Mouse (Mus musculus) layer of hippocampus, postnatal 25 days (tissue): ENCODE results near the gene Chrne. TPM values are rescaled to one million over a fixed set of nuclear protein-coding genes. Genes with fewer than 3 reads are reported as not detected.

Experiments
- DNase-seq, 2 experiments: peaks; one replicate each; pipeline ENCODE4 v3.0.0; 2022; ENCODE audit warnings: mixed read lengths in 2 of 2, low spot score in 1 of 2; ENCODE audit errors: extremely low spot score in 1 of 2
- total RNA-seq, 2 experiments: library from RNA; stranded (reverse); gene quantifications; 2 replicates each; pipeline ENCODE4 v1.2.3; 2021

Gene Chrne
- under 1 TPM in 1 of 2 experiments, not detected in 1; 0.44 TPM for total RNA-seq

DNA sequence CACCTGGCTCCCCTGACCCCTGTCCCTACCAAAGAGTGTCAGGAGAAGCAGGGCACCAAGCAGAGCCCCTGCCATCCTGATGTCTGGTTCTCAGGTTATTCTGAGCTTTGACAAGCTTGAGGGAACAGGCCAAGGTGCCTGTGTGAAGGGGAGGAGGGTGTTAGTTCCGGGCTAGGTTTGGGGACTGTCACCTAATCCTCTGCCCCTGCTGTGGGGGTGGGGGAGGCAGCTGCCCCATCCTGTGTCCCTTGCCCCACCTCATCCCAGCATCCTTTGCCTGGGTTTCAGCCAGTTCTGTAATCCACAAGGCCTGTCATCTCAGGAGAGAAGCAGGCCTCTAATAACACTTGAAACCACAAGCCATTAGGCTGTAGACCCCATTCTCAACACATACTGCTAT lies at the start of gene Chrne:
Chrne (minus strand) TSS at position 116 of the 400 bp plus-strand sequence.
- no peak for DNase-seq

DNA sequence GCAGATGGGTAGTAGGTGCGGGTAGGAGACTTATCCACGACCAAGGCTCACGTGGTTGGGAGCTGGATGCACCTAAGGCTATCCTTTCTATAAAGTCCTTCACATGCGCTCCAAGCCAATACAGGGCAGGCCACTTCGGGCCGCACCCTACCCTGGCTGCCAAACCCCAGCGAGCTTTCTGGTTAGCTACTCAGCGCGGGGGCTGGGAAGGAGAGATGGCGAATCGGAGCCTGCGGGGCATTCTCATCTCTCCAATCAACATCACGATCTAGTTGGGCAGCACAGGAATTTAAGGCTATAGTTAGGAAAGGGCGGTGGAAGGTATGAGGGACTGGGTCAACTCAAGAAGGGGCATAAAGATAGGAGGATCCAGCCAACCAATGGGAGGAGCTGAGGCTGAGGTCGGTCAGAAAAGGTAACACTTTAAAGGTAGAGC lies 49.3 kb upstream of the Chrne start:
- no peak for DNase-seq

DNA sequence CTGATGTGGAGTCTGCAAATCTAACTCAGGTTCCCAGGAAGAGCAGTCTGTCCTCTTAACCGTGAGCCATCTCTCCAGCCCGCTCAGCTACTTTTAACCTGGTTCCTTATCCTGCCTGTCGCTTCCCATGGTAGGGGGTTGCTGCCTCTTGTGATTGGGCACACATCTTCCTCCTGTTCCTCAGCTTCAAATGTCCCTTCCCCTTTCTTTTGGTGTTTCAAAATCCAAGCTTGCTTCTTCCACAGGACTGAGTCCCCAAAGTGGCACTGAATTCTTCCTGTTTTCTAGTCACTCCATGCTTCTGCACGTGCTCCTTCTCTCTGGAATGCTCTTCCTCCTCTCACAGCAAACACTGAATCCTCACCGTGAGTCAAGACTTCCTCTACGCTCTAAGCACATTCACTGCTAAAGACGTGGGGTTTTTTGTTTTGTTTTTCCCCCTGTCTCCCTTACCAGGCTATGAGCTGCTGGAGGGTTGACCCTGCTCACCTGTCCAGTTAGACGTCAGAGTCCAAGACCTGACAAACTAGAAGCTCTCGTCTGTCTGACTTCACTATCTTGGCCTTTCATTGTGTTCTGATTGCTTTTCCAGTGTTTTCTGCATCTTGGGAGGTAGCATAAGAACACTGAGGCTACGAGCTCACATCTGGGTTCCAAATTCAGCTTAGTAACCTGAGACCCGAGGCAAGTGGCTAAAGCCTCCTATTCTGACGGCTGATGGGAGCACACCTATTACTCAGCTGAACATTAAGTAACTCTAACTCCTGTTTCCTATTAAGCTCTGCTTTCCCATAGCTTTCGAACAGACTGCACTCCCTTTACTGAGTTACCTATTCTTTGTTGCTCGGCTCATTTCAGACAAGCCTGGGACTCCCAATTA lies 48.5 kb upstream of the Chrne start:
- DNase-seq: no peak

DNA sequence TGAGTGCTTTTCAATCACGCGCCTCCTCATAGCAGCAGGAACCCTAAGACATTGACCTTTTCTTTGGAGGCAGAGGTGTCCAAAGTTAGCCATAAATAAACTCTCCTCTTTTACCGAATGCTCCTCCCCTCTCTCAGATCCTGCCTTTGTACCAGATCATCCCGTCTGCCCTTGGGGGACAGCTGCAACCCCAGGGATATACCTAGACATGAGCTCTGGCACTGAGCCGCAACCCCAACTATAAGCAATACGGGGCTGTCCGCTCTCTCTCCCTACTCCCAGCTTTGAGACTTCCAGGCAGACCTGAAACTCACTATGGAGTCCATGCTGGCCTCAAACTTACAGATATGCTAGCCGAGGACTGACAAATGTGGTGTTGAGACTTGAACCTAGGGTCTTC lies 47.7 kb upstream of the Chrne start:
- no peak for DNase-seq

DNA sequence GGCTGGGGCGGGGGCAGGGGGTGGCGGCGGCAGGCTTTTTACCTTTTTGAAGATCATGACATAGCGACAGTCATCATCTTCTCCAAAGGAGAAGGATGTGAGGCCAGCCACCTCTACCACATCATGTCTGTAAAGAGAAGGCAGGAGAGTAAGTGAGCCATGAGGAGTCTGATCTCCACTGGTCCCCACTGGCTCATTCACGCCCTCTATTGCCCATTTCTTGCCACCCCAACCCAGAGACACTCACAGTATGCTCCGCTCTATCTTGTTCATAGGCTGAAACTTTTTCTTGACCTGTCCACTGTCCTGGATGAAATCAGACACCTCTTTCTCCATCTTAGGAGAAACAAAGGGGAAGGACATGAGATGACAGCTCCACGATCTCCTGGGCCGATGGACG lies 45.7 kb upstream of the Chrne start:
- DNase-seq: no peak

DNA sequence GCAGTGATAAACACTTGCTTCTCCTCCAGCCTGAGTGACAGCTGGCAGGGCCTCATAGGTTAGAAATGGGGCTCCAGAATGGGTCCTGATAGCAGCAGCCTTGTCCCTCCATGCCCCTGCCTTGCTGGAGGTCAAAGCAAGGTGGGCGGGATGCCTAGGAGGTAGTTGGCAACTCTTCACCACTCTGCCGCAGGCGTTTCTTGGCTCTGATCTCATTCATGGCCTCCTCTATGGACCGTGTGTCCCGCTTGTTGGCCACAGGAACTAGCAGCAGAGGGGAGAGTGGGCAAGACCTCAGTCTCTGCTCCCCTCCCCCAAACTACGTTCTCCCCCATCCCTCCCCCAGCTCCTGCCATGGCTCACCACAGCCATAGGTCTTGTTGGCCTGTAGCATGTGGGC lies 44.9 kb upstream of the Chrne start:
- no peak for DNase-seq

DNA sequence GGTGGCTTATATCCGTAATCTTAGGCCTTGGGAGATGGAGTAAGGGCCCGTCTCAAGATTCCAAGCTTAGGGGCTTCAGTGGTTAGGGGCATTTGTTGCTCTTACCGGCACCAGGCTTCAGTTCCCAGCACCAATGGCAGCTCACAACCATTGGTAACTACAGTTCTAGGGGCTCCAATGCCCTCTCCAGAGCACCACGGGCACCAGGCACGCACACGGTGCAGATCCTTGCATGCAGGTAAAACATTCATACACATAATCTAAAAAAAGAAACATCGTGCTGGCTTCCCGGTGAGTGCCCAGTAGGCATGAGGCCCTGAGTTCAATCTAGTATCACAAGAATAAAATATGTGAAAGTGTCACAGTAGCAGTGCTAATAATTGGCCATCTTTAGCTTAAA lies 44.1 kb upstream of the Chrne start:
- no peak for DNase-seq

DNA sequence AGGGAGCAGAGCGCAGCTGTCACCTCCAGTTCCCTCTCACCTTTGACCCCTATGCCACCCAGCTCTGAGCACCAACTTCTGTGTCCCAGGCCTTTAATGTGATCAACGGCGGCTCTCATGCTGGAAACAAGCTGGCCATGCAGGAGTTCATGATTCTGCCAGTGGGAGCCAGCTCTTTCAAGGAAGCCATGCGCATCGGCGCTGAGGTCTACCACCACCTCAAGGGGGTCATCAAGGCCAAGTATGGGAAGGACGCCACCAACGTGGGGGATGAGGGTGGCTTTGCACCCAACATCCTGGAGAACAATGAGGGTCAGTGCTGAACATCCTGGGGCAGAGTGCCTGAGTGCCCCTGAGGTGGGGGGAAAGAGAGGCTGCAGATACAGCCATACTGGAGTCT lies 41.6 kb upstream of the Chrne start:
- DNase-seq: no peak

DNA sequence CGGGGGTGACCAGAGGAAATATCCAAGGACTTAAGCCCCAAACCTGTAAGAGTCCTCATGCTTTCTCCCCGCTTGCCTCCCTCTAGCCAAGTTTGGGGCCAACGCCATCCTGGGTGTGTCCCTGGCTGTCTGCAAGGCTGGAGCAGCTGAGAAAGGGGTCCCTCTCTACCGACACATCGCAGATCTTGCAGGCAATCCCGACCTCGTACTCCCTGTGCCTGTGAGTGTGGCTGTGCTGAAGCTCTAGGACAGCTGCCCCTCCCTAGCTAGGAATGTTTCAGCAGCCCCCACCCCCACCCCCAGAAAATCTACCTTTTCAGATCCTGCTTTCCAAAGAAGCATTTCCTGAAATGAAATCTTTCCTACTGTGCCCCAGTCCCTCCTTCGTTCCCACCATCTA lies 39.9 kb upstream of the Chrne start:
- no peak for DNase-seq

DNA sequence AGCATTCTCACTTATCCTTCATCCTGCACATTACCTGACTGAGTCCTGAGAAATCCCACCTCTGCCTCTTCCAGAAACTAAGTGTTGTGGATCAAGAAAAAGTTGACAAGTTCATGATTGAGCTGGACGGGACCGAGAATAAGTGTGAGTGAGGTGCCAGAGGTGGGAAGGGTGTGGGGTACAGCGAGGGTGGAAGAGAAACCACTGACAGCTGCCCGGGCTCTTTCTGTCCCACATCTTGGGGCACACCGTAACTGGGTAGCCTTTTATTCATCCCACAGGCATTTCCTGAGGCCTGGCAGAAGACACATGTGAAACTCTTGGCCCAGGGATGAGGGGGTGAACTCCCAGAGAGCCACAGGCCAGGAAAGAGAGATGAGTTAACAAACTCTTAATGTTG lies 39.5 kb upstream of the Chrne start:
- no peak for DNase-seq

DNA sequence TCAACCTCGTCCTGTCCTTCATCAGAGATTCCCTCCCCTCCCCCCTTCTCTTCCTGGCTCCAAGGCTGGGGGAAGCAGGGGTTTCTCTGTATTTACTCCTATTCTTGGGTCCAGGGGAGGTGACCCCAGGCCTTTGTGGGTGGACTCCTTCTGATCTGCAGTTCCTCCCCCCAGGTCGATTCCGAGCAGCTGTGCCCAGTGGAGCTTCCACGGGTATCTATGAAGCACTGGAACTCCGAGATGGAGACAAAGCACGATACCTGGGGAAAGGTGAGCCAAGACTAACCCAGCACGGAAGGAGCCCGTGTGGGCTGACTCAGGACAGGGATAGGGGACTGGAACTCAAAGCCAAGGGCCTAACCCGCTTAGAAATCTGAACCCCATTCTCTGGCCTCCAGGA lies 39.0 kb upstream of the Chrne start:
- DNase-seq: no peak

DNA sequence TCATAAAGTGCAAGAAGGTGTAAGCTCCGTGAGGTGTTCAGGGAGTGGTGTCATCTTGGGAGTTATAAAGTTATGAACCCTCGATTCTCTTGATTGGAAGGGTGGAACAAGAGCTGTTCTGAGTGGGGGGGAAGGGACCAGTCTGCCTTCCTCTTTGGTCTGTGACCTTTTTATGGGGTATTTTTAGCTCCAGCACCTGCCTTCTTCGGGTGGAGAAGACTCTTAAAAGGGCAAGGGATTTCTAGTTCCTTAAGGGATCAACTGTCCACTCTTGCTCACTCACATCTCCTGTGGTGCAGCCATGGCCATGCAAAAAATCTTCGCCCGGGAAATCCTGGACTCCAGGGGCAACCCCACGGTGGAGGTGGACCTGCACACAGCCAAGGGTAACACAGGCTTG lies 38.6 kb upstream of the Chrne start:
- no peak for DNase-seq

DNA sequence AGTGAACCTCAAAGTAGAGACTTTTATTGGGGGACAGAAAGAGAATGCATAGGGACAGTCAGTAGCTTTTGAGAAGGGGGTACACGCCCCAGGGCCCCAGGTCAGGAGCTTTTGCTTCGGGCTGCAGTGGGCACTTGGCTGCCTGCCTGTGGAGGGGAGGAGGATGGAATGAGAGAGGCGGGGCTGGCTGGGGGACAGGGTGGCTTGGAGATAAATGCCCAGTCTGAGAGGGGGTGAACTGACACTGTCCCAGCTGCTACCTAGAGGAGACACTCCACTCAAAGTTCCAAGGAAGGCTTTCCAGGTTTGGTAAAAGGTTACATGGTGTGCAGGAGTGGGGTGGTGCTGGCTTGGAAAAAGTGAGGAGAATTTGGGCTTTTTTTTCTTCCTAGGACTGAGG lies 37.9 kb upstream of the Chrne start, which contains the start of gene Eno3:
Eno3 (plus strand) TSS at position 239 of the 400 bp plus-strand sequence.
- no peak for DNase-seq

DNA sequence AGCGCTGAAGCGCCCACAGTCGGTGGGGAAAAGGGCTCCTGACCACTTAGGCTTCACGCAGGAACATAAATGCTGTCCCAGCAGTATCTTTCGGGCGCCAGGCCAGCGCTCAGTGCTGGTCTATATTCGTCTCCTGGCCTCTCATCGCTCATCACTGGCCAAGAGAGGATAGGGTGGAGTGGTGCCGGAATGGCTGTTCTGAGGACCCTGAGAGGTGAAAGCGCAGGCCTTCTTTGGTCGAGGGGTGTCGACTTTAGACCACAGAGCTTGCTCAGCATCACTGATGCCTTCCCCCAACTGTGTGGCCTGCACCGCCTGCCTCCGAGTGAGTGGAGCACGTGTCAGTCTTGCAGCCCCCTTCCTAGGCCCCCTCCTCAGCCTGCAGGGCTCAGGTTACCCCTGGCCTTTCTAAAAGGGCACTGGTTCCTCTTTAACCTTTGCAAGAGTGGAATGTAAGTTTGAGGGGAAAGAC lies 37.5 kb upstream of the Chrne start:
- DNase-seq: no peak

DNA sequence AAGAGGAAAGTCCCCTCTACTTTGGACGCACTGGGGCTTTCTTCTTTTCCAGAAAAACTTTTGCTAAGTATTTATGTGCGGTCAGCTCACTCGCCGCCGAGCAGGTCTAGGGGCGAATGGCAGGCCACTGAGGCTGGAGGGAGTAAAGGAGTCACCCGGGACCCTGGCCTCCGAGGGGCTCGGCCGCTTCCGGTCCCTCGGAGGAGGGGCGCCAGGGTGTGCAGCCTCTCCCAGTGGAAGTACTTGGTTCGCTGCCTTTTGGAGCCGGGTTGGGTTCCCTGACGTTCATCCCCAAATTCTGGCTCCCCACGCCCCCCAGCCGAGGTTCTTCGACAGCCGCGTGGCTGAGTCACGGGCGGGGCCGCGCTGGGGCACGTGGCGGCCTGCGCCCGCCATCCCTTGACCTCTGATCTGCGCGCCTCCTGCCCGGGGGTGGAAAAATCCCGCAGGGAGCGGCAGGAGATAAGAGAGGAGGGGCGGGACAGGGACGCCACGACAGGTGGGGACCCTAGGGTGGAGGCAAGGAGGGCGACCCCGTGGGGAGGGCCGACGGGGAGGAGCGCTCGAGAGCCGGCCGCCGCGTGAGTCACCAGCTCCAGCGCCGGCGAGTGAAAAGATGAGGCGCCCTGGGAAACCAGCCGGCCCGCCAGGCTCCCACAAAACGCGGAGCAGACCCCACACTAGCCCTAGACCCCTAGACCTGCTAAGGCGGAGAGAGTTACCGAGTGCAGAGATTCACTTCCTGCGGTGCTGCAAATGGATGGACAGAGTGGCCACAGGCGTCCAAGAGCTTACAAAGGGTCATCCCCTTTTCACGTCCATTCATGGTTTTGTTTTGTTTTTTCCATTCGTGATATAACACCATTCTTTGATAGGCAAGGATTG lies 36.8 kb upstream of the Chrne start:
- no peak for DNase-seq

DNA sequence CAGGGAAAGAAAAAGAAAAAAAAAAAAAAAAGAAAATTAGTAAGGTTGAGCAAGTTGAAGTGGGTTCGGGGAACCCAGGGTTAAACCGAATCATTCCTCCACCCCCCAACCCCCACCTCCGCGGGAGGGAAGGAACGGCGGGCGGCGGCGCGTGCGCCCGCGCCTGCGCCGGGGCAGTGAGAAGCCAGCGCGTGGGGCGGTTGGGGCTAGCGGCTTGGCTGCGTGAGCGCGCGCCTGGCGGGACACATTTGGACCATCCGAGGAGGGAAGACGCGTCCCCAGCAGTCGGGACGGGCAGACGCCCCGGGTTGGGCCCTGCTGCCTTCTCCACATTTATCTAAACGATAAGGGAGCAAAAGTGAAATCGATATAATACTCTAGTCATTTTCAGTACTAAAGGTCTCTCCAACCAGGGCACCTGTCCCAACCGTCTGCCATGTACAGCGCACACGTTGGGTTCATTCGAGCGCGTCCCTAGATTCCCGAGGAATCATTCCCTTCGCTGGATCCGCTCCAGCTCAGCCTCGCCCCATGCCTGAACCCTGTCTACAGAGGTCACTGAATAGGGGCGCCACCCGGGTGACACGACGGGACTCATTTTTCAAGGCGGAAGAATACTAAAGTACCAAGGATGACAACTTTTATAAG lies 36.0 kb upstream of the Chrne start:
- peak; percentile 68 to 70 for DNase-seq

DNA sequence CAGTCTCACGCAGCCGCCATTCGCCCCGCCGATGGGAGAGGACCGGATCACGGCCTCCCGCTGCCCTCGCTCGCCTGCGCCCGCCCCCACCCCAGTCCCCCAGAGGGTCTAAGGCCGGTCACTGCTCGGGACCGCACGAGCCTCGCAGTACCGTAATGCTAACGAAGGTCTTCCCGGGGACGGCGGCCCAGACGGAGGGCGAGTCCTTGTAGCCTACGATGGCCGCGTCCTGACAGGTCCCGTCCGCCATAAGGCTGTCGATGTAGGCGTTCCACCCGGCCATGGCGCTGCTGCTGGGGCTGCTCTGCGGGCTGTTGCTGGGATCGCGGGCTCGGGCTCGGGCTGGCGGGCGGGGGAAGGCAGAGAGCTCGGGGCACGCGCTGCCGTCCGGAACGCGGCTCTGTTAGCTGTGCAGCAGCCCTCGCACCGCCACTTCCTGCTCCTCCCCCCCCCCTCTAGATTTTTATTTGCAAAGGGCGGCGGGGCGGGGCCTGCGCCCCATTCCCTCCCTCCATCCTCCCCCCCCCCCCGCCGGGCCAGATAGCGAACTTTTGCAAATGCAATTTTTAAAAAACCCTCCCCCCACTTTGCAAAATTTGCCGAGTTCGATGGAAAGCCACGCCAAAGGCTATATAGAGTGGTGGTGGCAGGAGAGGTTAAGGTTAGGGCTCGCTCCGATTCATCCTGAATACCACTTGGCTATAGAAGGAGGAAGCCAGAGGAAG lies 35.3 kb upstream of the Chrne start, which contains the start of gene Pfn1:
Pfn1 (minus strand) TSS at position 447 of the 725 bp plus-strand sequence.
- peak; percentile 63 to 65 for DNase-seq

DNA sequence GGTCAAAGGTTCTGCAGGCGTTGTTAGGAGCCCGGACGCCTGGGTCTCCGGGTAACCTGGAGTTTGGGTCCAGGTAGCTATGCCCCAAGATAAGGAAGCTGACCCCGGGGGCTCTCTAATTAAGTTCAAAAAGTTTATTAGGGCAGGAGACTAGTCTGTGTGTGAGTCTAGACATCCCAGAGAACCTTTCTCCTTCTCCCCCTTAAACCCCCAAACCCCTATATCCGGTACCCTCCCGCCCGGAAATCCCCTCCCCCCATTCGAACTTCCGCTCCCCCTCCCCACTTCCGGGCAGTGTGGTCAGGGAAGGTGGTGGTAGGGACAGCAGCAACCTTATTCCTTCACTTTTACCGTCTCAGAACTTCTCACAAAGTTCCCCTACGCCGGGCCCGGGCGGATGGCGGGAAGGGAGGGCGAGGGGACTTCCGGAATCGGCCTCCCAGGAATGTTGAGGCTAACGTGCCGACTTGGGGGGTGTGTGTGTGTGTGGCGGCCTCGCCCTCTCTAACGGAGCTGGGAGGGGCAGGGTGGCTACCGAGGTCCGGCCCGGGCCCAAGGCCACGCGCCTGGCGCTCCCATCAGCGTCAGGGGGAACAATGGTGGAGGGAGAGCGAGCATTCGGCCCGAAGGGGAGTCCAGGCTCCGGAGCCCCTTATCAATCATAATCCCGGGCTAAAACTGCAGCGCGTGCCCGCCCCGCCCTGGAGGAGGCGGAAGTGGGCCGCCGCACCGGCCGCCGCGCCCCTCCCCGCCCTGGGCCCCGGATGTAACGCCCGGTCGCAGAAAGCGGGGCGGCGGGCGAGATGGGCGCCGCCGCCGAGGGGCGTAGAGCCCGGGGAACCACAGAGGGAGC lies 34.6 kb upstream of the Chrne start:
- DNase-seq: peak in 1 of 2 experiments; percentile 45

DNA sequence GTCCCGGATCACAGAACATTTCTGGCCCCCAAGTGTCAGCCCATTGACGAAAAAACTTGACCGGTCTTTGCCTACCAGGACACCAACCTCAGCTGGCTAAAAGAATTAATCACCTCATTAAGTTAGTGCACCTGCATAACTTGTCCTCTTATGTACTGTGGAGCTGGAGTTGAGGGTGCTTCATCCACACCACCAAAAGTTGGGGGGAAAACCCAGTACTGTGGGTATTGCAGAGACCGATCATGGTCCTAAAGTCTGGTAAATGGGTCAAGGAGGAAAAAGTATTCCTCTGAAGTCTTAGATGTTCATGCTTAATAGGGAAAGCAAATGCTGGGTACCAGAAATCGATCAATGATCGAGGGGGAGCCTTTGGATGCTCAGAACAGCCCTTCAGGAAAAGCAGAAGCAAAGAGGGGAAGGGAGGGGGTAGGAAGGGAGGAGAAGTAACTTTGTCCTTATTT lies 33.9 kb upstream of the Chrne start:
- no peak for DNase-seq
